Mouse (Mus musculus) liver, postnatal 0 days (tissue): ENCODE data around the gene Sbds.

Experiments
- CTCF ChIP-seq: sonication (generic); IDR thresholded peaks from 2 replicates; pipeline ENCODE4 v1.5.1; 2016; ENCODE audit warnings: antibody characterized with exemption, low read depth
- EP300 ChIP-seq: IDR thresholded peaks from 2 replicates; pipeline ENCODE4 v1.6.1; 2016; ENCODE audit warnings: antibody characterized with exemption, low read depth, mild to moderate bottlenecking

- TF ChIP-seq CTCF (no peak), EP300 (no peak)
Observed at GRCm38 (mm10) chr5:130197454-130197853, 57.9 kb downstream of the Sbds start.
